Mouse (Mus musculus) lung, embryonic 14.5 days (tissue): ENCODE measurements around the gene Uqcc1. TPM values are rescaled to one million over a fixed set of nuclear protein-coding genes. Genes with fewer than 3 reads are reported as not detected.

Source experiments
- ATAC-seq: fragments of 200-750 bp; cut with Nextera tagmentation; 2 replicates; pipeline ENCODE4 v1.8.0; 2017; ENCODE audit warnings: mild to moderate bottlenecking, moderate TSS enrichment, moderate library complexity; ENCODE audit not compliant: insufficient read depth
- DNase-seq: peaks from one replicate; pipeline ENCODE4 v3.0.0-alpha.2; 2015
- H3K27ac ChIP-seq: fragments of 300-500 bp; sonication (generic); 2 replicates; pipeline ENCODE4 v1.5.1; 2014; ENCODE audit warnings: low read depth, mild to moderate bottlenecking, moderate library complexity
- H3K27me3 ChIP-seq: fragments of 300-500 bp; sonication (generic); 2 replicates; pipeline ENCODE4 v1.6.1; 2014; ENCODE audit warnings: low read length, control low read depth; ENCODE audit not compliant: insufficient read depth
- H3K36me3 ChIP-seq: fragments of 300-500 bp; sonication (generic); 2 replicates; pipeline ENCODE4 v1.6.1; 2014; ENCODE audit warnings: control low read depth; ENCODE audit not compliant: insufficient read depth
- H3K4me1 ChIP-seq: fragments of 300-500 bp; sonication (generic); 2 replicates; pipeline ENCODE4 v1.6.1; 2014; ENCODE audit warnings: antibody characterized with exemption, control low read depth; ENCODE audit not compliant: insufficient read depth
- H3K4me2 ChIP-seq: fragments of 300-500 bp; sonication (generic); 2 replicates; pipeline ENCODE4 v1.6.1; 2014; ENCODE audit warnings: mild to moderate bottlenecking
- H3K4me3 ChIP-seq: fragments of 300-500 bp; sonication (generic); 2 replicates; pipeline ENCODE4 v1.5.1; 2014; ENCODE audit warnings: low read depth, low read length
- H3K9ac ChIP-seq: fragments of 300-500 bp; sonication (generic); 2 replicates; pipeline ENCODE4 v1.6.1; 2014
- H3K9me3 ChIP-seq: fragments of 300-500 bp; sonication (generic); 2 replicates; pipeline ENCODE4 v1.6.1; 2016; ENCODE audit warnings: low read depth, low read length, control low read depth
- CTCF ChIP-seq: IDR thresholded peaks from 2 replicates; pipeline ENCODE4 v1.5.1; 2016; ENCODE audit warnings: antibody characterized with exemption, low read depth
- WGBS: fragments of 180-500 bp; shearing (Covaris S2); extraction: QIAGEN DNeasy Blood & Tissue Kit; methylation state at CpG from one replicate; pipeline ENCODE4 v1.1.7; 2014; 5-methylcytosine and 5-hydroxymethylcytosine counted together
- polyA plus RNA-seq: library from polyadenylated mRNA; unstranded; fragments of >200 nt; fragmentation: Nextera tagmentation; extraction: Ambion mirVana; gene quantifications from 2 replicates; pipeline ENCODE4 v1.2.1, GENCODE M21; 2014

The Uqcc1 gene
- polyA plus RNA-seq, 1 experiment from 2014 or later: 52.0 TPM

DNA sequence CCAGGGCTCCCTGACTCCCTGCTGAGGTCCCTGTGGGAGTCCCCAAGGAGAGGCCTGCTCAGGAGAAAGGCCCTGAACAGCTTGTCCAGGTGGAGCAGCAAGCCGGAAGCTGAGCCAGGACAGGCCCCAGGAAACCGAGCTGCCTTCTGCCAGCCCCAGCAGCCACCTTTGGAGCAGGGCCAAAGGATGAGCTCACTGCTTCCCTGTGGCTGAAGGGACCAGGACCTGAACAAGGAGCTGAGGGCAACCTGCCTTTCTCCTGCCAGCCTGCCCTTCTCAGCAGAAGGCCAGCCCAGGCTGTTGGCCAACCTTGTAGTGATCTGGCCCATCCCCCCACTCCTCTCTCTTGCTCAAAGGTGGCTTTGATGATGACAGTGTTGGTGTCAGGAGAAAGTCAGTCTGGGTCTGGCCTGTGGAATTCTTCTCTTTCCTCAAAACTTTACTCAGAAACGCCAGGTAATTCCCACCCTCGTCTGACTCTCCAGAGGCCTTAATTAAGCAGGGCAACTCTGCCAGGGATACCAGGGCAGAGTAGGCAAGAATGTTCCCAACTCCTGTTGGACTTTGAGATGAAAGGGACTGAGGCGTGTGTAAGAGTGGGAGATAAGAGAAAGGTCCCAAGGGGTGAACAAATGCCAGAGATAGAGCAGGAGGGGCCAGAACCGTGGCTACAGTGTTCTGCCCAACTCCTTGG is 124.7 kb downstream of the Uqcc1 start:
- WGBS: 32% methylated on average over 6 of the region's 6 CpGs
- Histone ChIP-seq H3K4me2 (no peak overlapping the region), H3K9ac (no peak overlapping the region), H3K4me3 (no peak overlapping the region), H3K27ac (no peak overlapping the region), H3K4me1 (no peaks in the 10 kb centered on the region), H3K9me3 (no peaks in the 10 kb centered on the region), H3K36me3 (no peaks in the 10 kb centered on the region), H3K27me3 (no peaks in the 10 kb centered on the region)
- no peak for TF ChIP-seq CTCF
- DNase-seq (peak; percentile 26), ATAC-seq (no peak)

DNA sequence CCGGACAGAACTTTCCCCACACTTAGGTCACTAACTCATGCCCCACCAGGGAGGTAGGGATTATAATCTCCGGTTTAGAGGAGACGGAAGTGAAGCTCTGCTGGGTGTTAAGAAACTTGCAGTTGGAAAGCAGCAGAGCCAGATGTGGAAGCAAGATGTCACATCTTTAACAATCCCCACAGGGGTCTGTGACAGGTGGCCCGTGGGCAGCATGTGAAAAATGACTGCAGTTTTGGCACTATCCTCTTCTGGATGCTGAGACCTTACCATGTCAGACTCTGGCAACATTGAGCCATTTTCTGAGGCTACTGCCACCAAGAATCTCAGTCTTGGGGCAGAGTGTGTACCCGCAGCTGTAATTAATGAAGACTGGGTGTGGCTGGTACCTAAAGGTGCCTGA is 126.1 kb downstream of the Uqcc1 start:
- no peak for ATAC-seq
- no peak for DNase-seq
- no peak overlapping the region for H3K9ac ChIP-seq
- H3K4me3 ChIP-seq: no peak overlapping the region
- 51% methylated on average over 5 of the region's 5 CpGs for WGBS
- H3K27ac ChIP-seq: no peak overlapping the region
- no peaks in the 10 kb centered on the region for H3K4me1 ChIP-seq
- H3K36me3 ChIP-seq: no peaks in the 10 kb centered on the region
- TF ChIP-seq CTCF: no peak
- no peaks in the 10 kb centered on the region for H3K9me3 ChIP-seq
- H3K4me2 ChIP-seq: no peak overlapping the region
- no peaks in the 10 kb centered on the region for H3K27me3 ChIP-seq

DNA sequence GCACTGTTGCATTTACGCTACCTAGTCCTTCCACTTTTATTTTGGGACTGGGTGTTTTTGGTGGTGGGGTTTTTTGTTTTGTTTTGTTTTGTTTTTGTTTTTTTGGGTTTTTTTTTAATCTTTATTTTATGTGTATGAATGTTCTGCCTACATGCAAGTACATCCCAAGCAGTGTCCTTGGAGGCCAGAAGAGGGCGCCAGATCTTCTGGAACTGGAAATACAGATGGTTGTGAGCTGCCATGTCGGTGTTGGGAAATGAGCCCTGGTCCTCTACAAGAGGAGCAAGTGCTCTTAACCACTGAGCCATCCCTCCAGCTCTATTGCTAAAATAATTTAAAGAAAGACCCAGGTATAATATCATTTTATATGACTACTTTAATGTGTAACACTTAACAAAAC is 127.3 kb downstream of the Uqcc1 start:
- Histone ChIP-seq H3K9me3 (no peaks in the 10 kb centered on the region), H3K4me2 (no peak overlapping the region), H3K4me3 (no peak overlapping the region), H3K27me3 (no peaks in the 10 kb centered on the region), H3K36me3 (no peaks in the 10 kb centered on the region), H3K9ac (no peak overlapping the region), H3K4me1 (no peaks in the 10 kb centered on the region), H3K27ac (no peak overlapping the region)
- peak; percentile 22 for DNase-seq
- ATAC-seq: no peak
- WGBS: 61% methylated on average over 3 of the region's 3 CpGs
- peak; percentile 38; the same call in 1 of the 2 replicates for TF ChIP-seq CTCF

DNA sequence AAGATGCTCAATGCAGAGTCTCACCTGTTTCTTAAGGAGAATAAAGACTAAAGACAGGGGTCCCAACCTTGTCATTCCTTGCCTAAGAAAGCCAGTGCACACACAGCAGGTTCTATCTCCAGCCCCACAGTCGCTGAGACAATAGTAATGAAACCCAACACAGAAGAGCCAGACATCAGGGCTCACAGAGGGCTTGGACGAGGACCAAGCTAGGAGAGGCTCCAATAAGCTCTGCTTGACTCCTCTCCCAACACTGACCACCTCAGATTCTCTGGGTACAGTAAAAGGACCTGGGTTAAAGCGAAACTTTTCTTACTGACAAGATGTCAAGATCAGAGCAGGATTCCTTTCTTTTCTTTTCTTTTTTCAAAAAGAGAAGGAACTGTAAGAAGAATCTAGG is 131.5 kb downstream of the Uqcc1 start:
- ATAC-seq: no peak
- 49% methylated on average over 3 of the region's 3 CpGs for WGBS

More for the DNA sequence above, 131.5 kb downstream of the Uqcc1 start:
- no peak for TF ChIP-seq CTCF
- H3K4me2 ChIP-seq: no peak overlapping the region
- H3K36me3 ChIP-seq: no peaks in the 10 kb centered on the region
- no peak for DNase-seq
- no peak overlapping the region for H3K9ac ChIP-seq
- no peak overlapping the region for H3K4me3 ChIP-seq
- no peaks in the 10 kb centered on the region for H3K27me3 ChIP-seq
- H3K4me1 ChIP-seq: no peaks in the 10 kb centered on the region
- H3K9me3 ChIP-seq: no peaks in the 10 kb centered on the region
- H3K27ac ChIP-seq: no peak overlapping the region

Other genes starting within 250 kb of the Uqcc1 start
- gene Trpc4ap, start 237.9 kb downstream of the Uqcc1 start, polyA plus RNA-seq: 129 and 132 TPM in 2 replicates
- gene Edem2, start 200.8 kb downstream of the Uqcc1 start, polyA plus RNA-seq: 35.6 and 35.7 TPM in 2 replicates
- not detected in 2 replicates for gene Gm17581, start 194.4 kb downstream of the Uqcc1 start, polyA plus RNA-seq
- 10.4 and 10.9 TPM in 2 replicates for gene Procr, start 179.2 kb downstream of the Uqcc1 start, polyA plus RNA-seq
- not detected in 2 replicates for gene Mmp24, start 155.0 kb downstream of the Uqcc1 start, polyA plus RNA-seq
- gene BC029722, start 110.9 kb downstream of the Uqcc1 start, polyA plus RNA-seq: 8.9 and 9.2 TPM in 2 replicates
- 179 and 194 TPM in 2 replicates for gene Eif6, start 103.4 kb downstream of the Uqcc1 start, polyA plus RNA-seq
- gene Fam83c, start 95.5 kb downstream of the Uqcc1 start, polyA plus RNA-seq: 0.04 and 0.11 TPM in 2 replicates
- not detected in 2 replicates for gene Gm15557, start 10.4 kb upstream of the Uqcc1 start, polyA plus RNA-seq
- 0.34 and 0.41 TPM in 2 replicates for gene Gdf5, start 15.1 kb upstream of the Uqcc1 start, polyA plus RNA-seq
- gene Cep250, start 26.1 kb upstream of the Uqcc1 start, polyA plus RNA-seq: 23.5 and 24.6 TPM in 2 replicates
- gene 6430550D23Rik, start 77.7 kb upstream of the Uqcc1 start, polyA plus RNA-seq: 0.51 and 1.9 TPM in 2 replicates
- 219 and 239 TPM in 2 replicates for gene Ergic3, start 77.7 kb upstream of the Uqcc1 start, polyA plus RNA-seq
- not detected in 2 replicates for gene Fer1l4, start 122.6 kb upstream of the Uqcc1 start, polyA plus RNA-seq
- 3.2 and 3.9 TPM in 2 replicates for gene Spag4, start 134.9 kb upstream of the Uqcc1 start, polyA plus RNA-seq
- 66.7 and 70.2 TPM in 2 replicates for gene Cpne1, start 181.7 kb upstream of the Uqcc1 start, polyA plus RNA-seq
- gene Rbm12, start 181.7 kb upstream of the Uqcc1 start, polyA plus RNA-seq: 36.9 and 41.2 TPM in 2 replicates
- gene Gm28036, start 196.8 kb upstream of the Uqcc1 start, polyA plus RNA-seq: 11.0 and 16.6 TPM in 2 replicates
- 396 and 414 TPM in 2 replicates for gene Romo1, start 213.7 kb upstream of the Uqcc1 start, polyA plus RNA-seq
- 37.5 and 40.9 TPM in 2 replicates for gene Nfs1, start 213.9 kb upstream of the Uqcc1 start, polyA plus RNA-seq
- gene Rbm39, start 249.9 kb upstream of the Uqcc1 start, polyA plus RNA-seq: 563 and 569 TPM in 2 replicates